Mouse (Mus musculus) liver, embryonic 14.5 days (tissue): ENCODE results near the gene Nbr1. TPM values are rescaled to one million over a fixed set of nuclear protein-coding genes. Genes with fewer than 3 reads are reported as not detected.

Experiments used
- ATAC-seq: fragments of 200-750 bp; cut with Nextera tagmentation; 2 replicates; pipeline ENCODE4 v1.8.0; 2017; ENCODE audit warnings: moderate number of reproducible peaks, mild to moderate bottlenecking, moderate library complexity; ENCODE audit not compliant: insufficient read depth
- DNase-seq, 3 experiments: peaks; one replicate each; pipeline ENCODE4 v3.0.0-alpha.2; 2012 to 2013; ENCODE audit warnings: low read depth in 3 of 3, low spot score in 3 of 3
- H3K27ac ChIP-seq: fragments of 300-500 bp; sonication (generic); 2 replicates; pipeline ENCODE4 v1.5.1; 2014; ENCODE audit warnings: moderate library complexity, mild to moderate bottlenecking, control low read depth, inconsistent platforms
- H3K27me3 ChIP-seq: fragments of 300-500 bp; sonication (generic); 2 replicates; pipeline ENCODE4 v1.6.1; 2014; ENCODE audit warnings: mild to moderate bottlenecking, low read length, moderate library complexity; ENCODE audit not compliant: control insufficient read depth, insufficient read depth
- H3K36me3 ChIP-seq: fragments of 300-500 bp; sonication (generic); replicated peaks from 2 replicates; pipeline ENCODE4 v1.6.1; 2014; ENCODE audit warnings: low read depth; ENCODE audit not compliant: control insufficient read depth, insufficient read depth
- H3K4me1 ChIP-seq, 2 experiments: fragments of 200-500 bp in 1 of 2; fragments of 300-500 bp in 1 of 2; sonication (generic) in 1 of 2; replicated peaks; 2 replicates each; pipeline ENCODE4 v1.6.1; 2012 to 2014; ENCODE audit warnings: antibody characterized with exemption in 1 of 2, inconsistent platforms in 1 of 2, low read length in 1 of 2; ENCODE audit not compliant: control insufficient read depth in 2 of 2, insufficient read depth in 2 of 2
- H3K4me2 ChIP-seq: fragments of 300-500 bp; sonication (generic); 2 replicates; pipeline ENCODE4 v1.6.1; 2014; ENCODE audit warnings: low read depth, mild to moderate bottlenecking, control low read depth, moderate library complexity
- H3K4me3 ChIP-seq, 2 experiments: fragments of 200-500 bp in 1 of 2; fragments of 300-500 bp in 1 of 2; sonication (generic) in 1 of 2; 2 replicates each; pipeline ENCODE4 v1.5.1; 2012 to 2014; ENCODE audit warnings: low read depth in 2 of 2, low read length in 2 of 2, mild to moderate bottlenecking in 2 of 2, control low read depth in 1 of 2, inconsistent platforms in 1 of 2, moderate library complexity in 1 of 2; ENCODE audit not compliant: insufficient read depth in 1 of 2
- H3K9ac ChIP-seq: fragments of 300-500 bp; sonication (generic); replicated peaks from 2 replicates; pipeline ENCODE4 v1.6.1; 2014; ENCODE audit warnings: mild to moderate bottlenecking, control low read depth, moderate library complexity
- H3K9me3 ChIP-seq: fragments of 300-500 bp; sonication (generic); 2 replicates; pipeline ENCODE4 v1.6.1; 2016; ENCODE audit warnings: low read length, mixed read lengths; ENCODE audit not compliant: control insufficient read depth
- CTCF ChIP-seq: IDR thresholded peaks from 2 replicates; pipeline ENCODE4 v1.5.1; 2016; ENCODE audit warnings: antibody characterized with exemption, low read depth, control low read depth
- EP300 ChIP-seq: IDR thresholded peaks from 2 replicates; pipeline ENCODE4 v1.6.1; 2016; ENCODE audit warnings: antibody characterized with exemption, low read depth
- WGBS: fragments of 180-500 bp; shearing (Covaris S2); extraction: QIAGEN DNeasy Blood & Tissue Kit; methylation state at CpG from one replicate; pipeline ENCODE4 v1.1.7; 2014; ENCODE audit not compliant: insufficient replicate concordance; 5-methylcytosine and 5-hydroxymethylcytosine counted together
- polyA plus RNA-seq, 2 experiments: library from polyadenylated mRNA; depleted of rRNA in 1 of 2; stranded (reverse) in 1 of 2; unstranded in 1 of 2; fragments of >200 nt; fragmentation: Nextera tagmentation in 1 of 2; extraction: Ambion mirVana in 1 of 2; gene quantifications; 2 replicates each; pipeline versions ENCODE4 v1.2.1 to v1.2.3; 2012 to 2014

Gene Nbr1
- polyA plus RNA-seq, 2 experiments = 24.9 to 28.9 TPM

DNA sequence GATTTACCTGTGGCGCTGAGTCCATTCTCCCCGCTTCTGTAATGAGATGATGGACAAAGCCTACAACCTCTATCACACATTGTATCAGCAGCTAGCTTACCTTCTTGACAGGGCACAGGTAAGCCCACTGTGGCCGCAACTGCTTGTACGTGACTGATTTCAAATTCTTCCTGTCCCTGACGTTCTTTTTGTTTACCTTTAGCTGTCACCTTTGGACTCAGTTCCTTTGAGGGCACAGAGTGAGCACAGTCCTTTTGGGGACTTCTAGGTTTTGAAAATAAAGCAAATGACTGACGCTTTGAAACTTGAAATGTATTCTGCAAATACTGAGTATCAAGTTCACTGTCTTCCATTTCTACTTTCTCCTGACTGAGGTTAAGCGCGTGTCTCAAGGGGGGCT is 27.5 kb upstream of the Nbr1 start:
- no peak for TF ChIP-seq CTCF
- no peak for TF ChIP-seq EP300
- H3K9ac ChIP-seq = no peak overlapping the region
- peaks cover 71% of the 10 kb centered on the region for H3K36me3 ChIP-seq
- H3K9me3 ChIP-seq = no peaks in the 10 kb centered on the region
- H3K4me3 ChIP-seq = no peak overlapping the region
- DNase-seq = no peak
- H3K4me2 ChIP-seq = no peak overlapping the region
- H3K27ac ChIP-seq = no peak overlapping the region
- ATAC-seq = no peak
- H3K27me3 ChIP-seq = no peaks in the 10 kb centered on the region
- 85% methylated on average over 8 of the region's 8 CpGs for WGBS
- peaks cover 0 to 3% of the 10 kb centered on the region in 2 experiments; a peak in 1 of 4 replicates for H3K4me1 ChIP-seq

DNA sequence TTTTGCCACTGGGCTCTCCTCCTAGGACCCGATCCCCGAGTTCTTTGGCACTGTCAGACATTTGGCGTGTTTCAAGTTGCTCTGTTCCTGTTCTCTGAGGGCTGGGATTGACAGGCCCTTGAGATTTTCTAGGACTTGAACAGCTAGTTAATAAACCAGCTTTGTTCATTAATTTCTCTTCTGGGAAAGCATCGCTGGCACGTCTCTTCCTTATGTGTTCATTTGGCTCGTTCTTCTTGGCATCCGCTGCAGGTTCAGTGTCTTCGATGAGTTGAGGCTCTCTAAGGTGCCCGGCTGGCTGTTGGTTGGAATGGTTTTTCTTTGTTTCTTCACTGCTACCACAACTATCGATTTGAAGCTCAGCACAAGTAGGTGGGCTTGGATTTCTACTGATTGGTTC is 26.9 kb upstream of the Nbr1 start:
- TF ChIP-seq CTCF = no peak
- no peak for TF ChIP-seq EP300
- Histone ChIP-seq H3K4me2 (no peak overlapping the region), H3K4me1 (no peaks in the 10 kb centered on the region; a peak in 1 of 4 replicates), H3K4me3 (no peak overlapping the region), H3K36me3 (peaks cover 72% of the 10 kb centered on the region), H3K9ac (no peak overlapping the region), H3K9me3 (no peaks in the 10 kb centered on the region), H3K27ac (no peak overlapping the region), H3K27me3 (no peaks in the 10 kb centered on the region)
- DNase-seq = no peak
- WGBS = 90% methylated on average over 10 of the region's 10 CpGs
- no peak for ATAC-seq

DNA sequence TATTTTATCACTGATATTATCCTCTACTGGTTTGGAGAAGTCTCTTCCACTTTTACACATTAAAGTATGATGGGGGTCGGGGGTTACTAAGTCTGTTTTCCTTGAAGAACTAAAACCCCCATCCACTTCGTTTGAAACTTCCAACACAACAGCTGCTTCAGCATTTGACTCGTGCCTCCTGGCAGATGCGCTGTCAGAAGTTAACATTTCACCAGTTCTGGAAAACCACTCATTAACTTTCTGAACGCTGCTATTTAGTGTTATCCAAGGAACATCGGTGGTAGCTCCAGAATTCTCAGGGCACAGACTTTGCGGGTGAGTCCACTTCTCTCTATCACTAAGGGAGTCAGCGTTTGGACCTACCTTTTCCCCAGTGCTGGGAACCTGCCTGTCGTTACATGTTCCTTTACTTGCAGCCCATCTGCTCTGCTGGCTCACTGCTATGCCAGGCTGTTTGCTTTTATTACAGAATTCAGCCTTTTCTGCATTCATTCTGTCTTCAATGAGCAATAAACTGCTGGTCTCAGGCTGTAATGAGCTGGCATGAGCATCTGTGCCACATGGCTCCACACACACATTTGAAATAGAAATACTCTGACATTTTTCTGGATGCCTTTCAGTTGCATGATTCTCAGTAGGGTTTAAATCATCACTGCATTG is 25.9 kb upstream of the Nbr1 start:
- no peak for TF ChIP-seq EP300
- no peak for TF ChIP-seq CTCF
- ATAC-seq (no peak), DNase-seq (no peak)
- H3K27me3 ChIP-seq = no peaks in the 10 kb centered on the region
- no peak overlapping the region for H3K27ac ChIP-seq
- H3K4me2 ChIP-seq = no peak overlapping the region
- 89% methylated on average over 9 of the region's 9 CpGs for WGBS
- H3K4me1 ChIP-seq = no peaks in the 10 kb centered on the region; a peak in 1 of 4 replicates
- no peak overlapping the region for H3K9ac ChIP-seq
- H3K9me3 ChIP-seq = no peaks in the 10 kb centered on the region
- peaks cover 76% of the 10 kb centered on the region for H3K36me3 ChIP-seq
- H3K4me3 ChIP-seq = no peak overlapping the region

GRCm38 (mm10) chr11:101526686-101527085 is 25.3 kb upstream of the Nbr1 start:
- WGBS = 81% methylated on average over 4 of the region's 4 CpGs

DNA sequence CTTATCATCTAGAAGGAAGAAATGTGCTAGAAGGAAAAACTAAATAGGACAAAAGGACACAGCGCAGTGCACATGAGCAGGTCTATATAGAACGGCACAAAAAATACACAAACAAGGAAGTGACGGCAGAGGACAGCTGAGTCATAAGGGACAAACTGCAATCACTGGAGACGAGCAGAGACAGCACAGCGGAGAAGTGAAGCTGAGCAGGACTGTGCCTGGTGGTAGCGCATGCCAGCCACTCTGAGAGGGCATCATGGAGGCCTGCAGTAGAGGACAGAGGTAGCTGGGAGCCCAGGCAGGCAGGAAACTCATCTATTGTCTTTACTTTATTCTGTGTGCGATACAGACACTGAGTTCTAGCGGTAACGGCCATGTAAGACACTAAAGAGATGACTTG is 8.4 kb upstream of the Nbr1 start:
- ATAC-seq (no peak), DNase-seq (no peak)
- Histone ChIP-seq H3K9me3 (no peaks in the 10 kb centered on the region), H3K4me2 (no peak overlapping the region), H3K4me1 (no peaks in the 10 kb centered on the region), H3K27ac (no peak overlapping the region), H3K27me3 (no peaks in the 10 kb centered on the region), H3K36me3 (peaks cover 57% of the 10 kb centered on the region), H3K9ac (no peak overlapping the region), H3K4me3 (no peak overlapping the region)
- TF ChIP-seq EP300 (no peak), CTCF (no peak)
- WGBS = 76% methylated on average over 9 of the region's 9 CpGs

More at GRCm38 (mm10) chr11:101526686-101527085, 25.3 kb upstream of the Nbr1 start:
- Histone ChIP-seq H3K4me2 (no peak overlapping the region), H3K4me3 (no peak overlapping the region), H3K36me3 (peaks cover 82% of the 10 kb centered on the region), H3K9me3 (no peaks in the 10 kb centered on the region), H3K27ac (no peak overlapping the region), H3K9ac (no peak overlapping the region), H3K27me3 (no peaks in the 10 kb centered on the region), H3K4me1 (no peaks in the 10 kb centered on the region; a peak in 1 of 4 replicates)
- no peak for TF ChIP-seq EP300
- no peak for TF ChIP-seq CTCF
- ATAC-seq = no peak
- no peak for DNase-seq
